8 mouse cellular contexts compared by ENCODE assay signal in the genomic region with DNA sequence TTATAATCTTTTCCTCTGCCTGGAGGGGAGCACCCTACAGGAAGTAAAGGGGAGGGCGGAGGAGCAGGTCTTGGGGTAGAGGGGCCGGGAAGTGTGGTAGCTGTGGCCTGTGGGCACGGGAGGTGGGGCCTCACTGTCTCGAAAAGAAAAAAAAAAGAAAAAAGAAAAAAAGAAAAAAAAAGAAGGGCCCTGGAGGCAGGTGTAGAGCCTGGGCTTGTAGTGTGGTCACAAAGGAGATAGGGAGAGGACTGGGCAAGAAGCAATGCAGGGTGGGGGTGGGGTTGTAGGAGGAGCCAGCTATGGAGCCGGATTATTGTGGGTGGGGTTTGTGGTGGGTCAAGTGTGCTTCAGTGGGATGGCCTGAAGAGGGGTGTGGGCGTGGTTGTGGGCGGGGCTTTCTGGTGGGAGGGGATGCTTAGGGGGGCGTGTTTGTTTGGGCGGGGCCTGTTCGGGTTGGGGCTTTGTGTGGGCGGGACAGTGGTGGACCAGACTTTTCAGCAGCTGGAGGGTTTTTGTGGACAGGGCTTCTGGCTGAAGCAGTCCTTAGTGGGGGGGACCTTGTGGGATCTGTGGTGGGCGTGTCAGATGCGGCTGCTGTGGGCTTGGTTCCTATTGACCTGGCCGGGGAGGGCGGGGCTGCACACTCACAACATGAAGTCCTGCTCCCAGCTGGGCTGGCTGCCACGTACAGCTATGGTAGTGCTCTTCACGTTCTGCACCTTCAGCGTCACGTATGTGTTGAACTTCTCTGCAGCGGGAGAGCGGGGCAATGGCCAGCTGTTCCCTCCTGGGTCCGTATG. TPM values are rescaled to one million over a fixed set of nuclear protein-coding genes. Genes with fewer than 3 reads are reported as not detected.
A peak's percentile ranks its signal among the peaks of the same experiment; 100 is the strongest.
DNase-seq lines count a peak whose midpoint lies in the region; ATAC-seq and TF ChIP-seq lines count a peak whose summit lies in the region.

No protein-coding gene starts in this region.

- H3K36me3 ChIP-seq in forebrain, embryonic 11.5 days (ENCODE audit: control insufficient read depth, insufficient read depth, low read length): no peaks in the 10 kb centered on the region
- H3K36me3 ChIP-seq in forebrain, embryonic 16.5 days (ENCODE audit: control insufficient read depth, insufficient read depth): peaks cover 3% of the 10 kb centered on the region; the same call in 1 of the 2 replicates
- H3K36me3 ChIP-seq in kidney, postnatal 0 days (ENCODE audit: insufficient read depth, low read length): no peaks in the 10 kb centered on the region

- WGBS in forebrain, embryonic 11.5 days: 5% methylated on average over 22 of the region's 22 CpGs
- 4% methylated on average over 22 of the region's 22 CpGs for WGBS in forebrain, embryonic 16.5 days
- 5% methylated on average over 22 of the region's 22 CpGs for WGBS in kidney, postnatal 0 days

- H3K27ac ChIP-seq in forebrain, embryonic 11.5 days (ENCODE audit: low read depth, low read length): no peak overlapping the region
- H3K27ac ChIP-seq in forebrain, embryonic 16.5 days (ENCODE audit: low read length): no peak overlapping the region
- H3K27ac ChIP-seq in kidney, postnatal 0 days: no peak overlapping the region

- peaks cover 8% of the 10 kb centered on the region; the same call in 1 of the 2 replicates for H3K27me3 ChIP-seq in forebrain, embryonic 11.5 days (ENCODE audit: control insufficient read depth, insufficient read depth, low read length)
- H3K27me3 ChIP-seq in forebrain, embryonic 16.5 days (replicated peaks; ENCODE audit: control insufficient read depth, insufficient read depth, low read length): no peaks in the 10 kb centered on the region
- peaks cover 5% of the 10 kb centered on the region; the same call in 1 of the 2 replicates for H3K27me3 ChIP-seq in kidney, postnatal 0 days (ENCODE audit: insufficient read depth, low read length)

- 0 out of 2 replicates have a peak overlapping the region, but pooled peaks have one; percentile 3 for H3K9ac ChIP-seq in forebrain, embryonic 11.5 days (ENCODE audit: low read length)
- H3K9ac ChIP-seq in forebrain, embryonic 16.5 days (replicated peaks; ENCODE audit: low read depth, low read length): no peak overlapping the region
- no peak overlapping the region for H3K9ac ChIP-seq in kidney, postnatal 0 days (ENCODE audit: low read depth, low read length)

- H3K4me1 ChIP-seq in forebrain, embryonic 11.5 days (replicated peaks; ENCODE audit: control insufficient read depth, insufficient read depth, low read length): peaks cover 16% of the 10 kb centered on the region
- peaks cover 38% of the 10 kb centered on the region for H3K4me1 ChIP-seq in forebrain, embryonic 16.5 days (replicated peaks; ENCODE audit: control insufficient read depth, insufficient read depth, low read length)
- H3K4me1 ChIP-seq in kidney, postnatal 0 days (replicated peaks; ENCODE audit: insufficient read depth, low read length): peaks cover 14% of the 10 kb centered on the region; the same call in 1 of the 2 replicates

- H3K4me2 ChIP-seq in forebrain, embryonic 11.5 days (ENCODE audit: low read depth, low read length, severe bottlenecking): peak overlapping the region; percentile 38; the same call in 1 of the 2 replicates
- no peak overlapping the region for H3K4me2 ChIP-seq in forebrain, embryonic 16.5 days (ENCODE audit: low read length)
- peak overlapping the region; percentile 52 for H3K4me2 ChIP-seq in kidney, postnatal 0 days (ENCODE audit: low read length)

- no peak overlapping the region; the same call in 1 of the 2 replicates for H3K4me3 ChIP-seq in forebrain, embryonic 11.5 days (ENCODE audit: low read depth, low read length)
- H3K4me3 ChIP-seq in forebrain, embryonic 16.5 days (replicated peaks; ENCODE audit: low read length): no peak overlapping the region
- peak overlapping the region; percentile 13; the same call in 1 of the 2 replicates for H3K4me3 ChIP-seq in kidney, postnatal 0 days (replicated peaks; ENCODE audit: low read depth, low read length)

- no peak for TF ChIP-seq CTCF in kidney, postnatal 0 days (IDR thresholded peaks at IDR 0.05; ENCODE audit: low read depth)

- no peaks in the 10 kb centered on the region for H3K9me3 ChIP-seq in forebrain, embryonic 11.5 days (ENCODE audit: control insufficient read depth, low read length)
- H3K9me3 ChIP-seq in forebrain, embryonic 16.5 days (ENCODE audit: control insufficient read depth, low read length): no peaks in the 10 kb centered on the region
- no peaks in the 10 kb centered on the region for H3K9me3 ChIP-seq in kidney, postnatal 0 days (replicated peaks; ENCODE audit: low read length)

- DNase-seq in forebrain, embryonic 11.5 days (ENCODE audit: low spot score): peak; percentile 95
- DNase-seq in Muller cell, postnatal 12 days (ENCODE audit: inconsistent ontology term): peak; percentile 84
- DNase-seq in forelimb bud, embryonic 11.5 days (ENCODE audit: low read depth, low spot score): peak; percentile 80
- peak; percentile 89 for DNase-seq in kidney, postnatal 0 days (ENCODE audit: low spot score)
- peak; percentile 70 for DNase-seq in lung, postnatal 36 days
- peak; percentile 53 to 64 for DNase-seq in spleen, postnatal 36 days (ENCODE audit: low spot score in 2 of 2)
- DNase-seq in frontal cortex, postnatal 36 days (ENCODE audit: low spot score in 2 of 2): no peak

- peak; percentile 63 for ATAC-seq in forebrain, embryonic 11.5 days (replicated peaks; ENCODE audit: low FRiP score)
- ATAC-seq in forebrain, embryonic 16.5 days: no peak
- peak; percentile 73 for ATAC-seq in kidney, postnatal 0 days (replicated peaks; ENCODE audit: low FRiP score, low read depth)

RNA-seq across cellular contexts. Expression of a gene that starts 6.0 kb away (rescaled TPM):
- 6.5 and 6.6 TPM in 2 replicates for polyA plus RNA-seq in forebrain, embryonic 11.5 days (2014; fragmentation: Nextera tagmentation; extraction: Ambion mirVana)
- polyA plus RNA-seq in forebrain, embryonic 16.5 days (2015; fragmentation: Nextera tagmentation; extraction: Ambion mirVana): 23.1 and 33.6 TPM in 2 replicates
- 0.50 and 0.60 TPM in 2 replicates for polyA plus RNA-seq in kidney, postnatal 0 days (2015; fragmentation: Nextera tagmentation; extraction: Ambion mirVana)

RNA-seq across cellular contexts. Expression of a gene that starts 10.6 kb away (rescaled TPM):
- 2.3 TPM in 2 replicates for polyA plus RNA-seq in forebrain, embryonic 11.5 days (2014; fragmentation: Nextera tagmentation; extraction: Ambion mirVana)
- 3.4 and 4.1 TPM in 2 replicates for polyA plus RNA-seq in forebrain, embryonic 16.5 days (2015; fragmentation: Nextera tagmentation; extraction: Ambion mirVana)
- 5.3 TPM in 2 replicates for polyA plus RNA-seq in kidney, postnatal 0 days (2015; fragmentation: Nextera tagmentation; extraction: Ambion mirVana)

RNA-seq across cellular contexts. Expression of a gene that starts 23.5 kb away (rescaled TPM):
- polyA plus RNA-seq in forebrain, embryonic 11.5 days (2014; fragmentation: Nextera tagmentation; extraction: Ambion mirVana): not detected in 2 replicates
- polyA plus RNA-seq in forebrain, embryonic 16.5 days (2015; fragmentation: Nextera tagmentation; extraction: Ambion mirVana): not detected in 2 replicates
- polyA plus RNA-seq in kidney, postnatal 0 days (2015; fragmentation: Nextera tagmentation; extraction: Ambion mirVana): 1.3 TPM in 2 replicates

RNA-seq across cellular contexts. Expression of a gene that starts 36.1 kb away (rescaled TPM):
- polyA plus RNA-seq in forebrain, embryonic 11.5 days (2014; fragmentation: Nextera tagmentation; extraction: Ambion mirVana): 0.51 and 0.64 TPM in 2 replicates
- polyA plus RNA-seq in forebrain, embryonic 16.5 days (2015; fragmentation: Nextera tagmentation; extraction: Ambion mirVana): 0.58 and 0.68 TPM in 2 replicates
- polyA plus RNA-seq in kidney, postnatal 0 days (2015; fragmentation: Nextera tagmentation; extraction: Ambion mirVana): 4.3 TPM in 2 replicates

RNA-seq across cellular contexts. Expression of a gene that starts 54.7 kb away (rescaled TPM):
- 41.8 and 48.6 TPM in 2 replicates for polyA plus RNA-seq in forebrain, embryonic 11.5 days (2014; fragmentation: Nextera tagmentation; extraction: Ambion mirVana)
- polyA plus RNA-seq in forebrain, embryonic 16.5 days (2015; fragmentation: Nextera tagmentation; extraction: Ambion mirVana): 60.4 and 63.6 TPM in 2 replicates
- polyA plus RNA-seq in kidney, postnatal 0 days (2015; fragmentation: Nextera tagmentation; extraction: Ambion mirVana): 64.1 and 66.2 TPM in 2 replicates

Comparison
In these comparisons a context has a peak if more than half of its experiments do, and no peak if none do; other contexts are left out.
1. DNase-seq: peak in forebrain, embryonic 11.5 days (single experiment), Muller cell, postnatal 12 days (single experiment), forelimb bud, embryonic 11.5 days (single experiment), kidney, postnatal 0 days (single experiment), lung, postnatal 36 days (single experiment) and spleen, postnatal 36 days (2 of 2); none in frontal cortex, postnatal 36 days (0 of 2).